Mouse (Mus musculus) forebrain, embryonic 12.5 days (tissue): ENCODE results near the gene Stk38. TPM values are rescaled to one million over a fixed set of nuclear protein-coding genes. Genes with fewer than 3 reads are reported as not detected.

Experiments
- ATAC-seq: fragments of 200-750 bp; cut with Nextera tagmentation; 2 replicates; pipeline ENCODE4 v1.8.0; 2017; ENCODE audit warnings: moderate TSS enrichment; ENCODE audit not compliant: low FRiP score
- H3K27ac ChIP-seq: fragments of 300-500 bp; sonication (generic); 2 replicates; pipeline ENCODE4 v1.5.1; 2016; ENCODE audit warnings: mild to moderate bottlenecking
- H3K27me3 ChIP-seq: fragments of 300-500 bp; sonication (generic); 2 replicates; pipeline ENCODE4 v1.6.1; 2016; ENCODE audit warnings: mild to moderate bottlenecking
- H3K36me3 ChIP-seq: fragments of 300-500 bp; sonication (generic); replicated peaks from 2 replicates; pipeline ENCODE4 v1.6.1; 2016; ENCODE audit warnings: mild to moderate bottlenecking
- H3K4me1 ChIP-seq: fragments of 300-500 bp; sonication (generic); 2 replicates; pipeline ENCODE4 v1.6.1; 2016
- H3K4me2 ChIP-seq: fragments of 300-500 bp; sonication (generic); 2 replicates; pipeline ENCODE4 v1.6.1; 2016; ENCODE audit warnings: mild to moderate bottlenecking, moderate library complexity
- H3K4me3 ChIP-seq: fragments of 300-500 bp; sonication (generic); replicated peaks from 2 replicates; pipeline ENCODE4 v1.5.1; 2016; ENCODE audit warnings: mild to moderate bottlenecking
- H3K9ac ChIP-seq: fragments of 300-500 bp; sonication (generic); 2 replicates; pipeline ENCODE4 v1.6.1; 2016; ENCODE audit warnings: mild to moderate bottlenecking
- H3K9me3 ChIP-seq: fragments of 300-500 bp; sonication (generic); 2 replicates; pipeline ENCODE4 v1.6.1; 2016
- WGBS: fragments of 180-500 bp; shearing (Covaris S2); methylation state at CpG from one replicate; pipeline ENCODE4 v1.1.7; 2016; 5-methylcytosine and 5-hydroxymethylcytosine counted together
- polyA plus RNA-seq: library from polyadenylated mRNA; unstranded; fragments of >200 nt; fragmentation: Nextera tagmentation; extraction: Ambion mirVana; gene quantifications from 2 replicates; pipeline ENCODE4 v1.2.1, GENCODE M21; 2016

The Stk38 gene
- polyA plus RNA-seq, 1 experiment from 2014 or later: 149 TPM

GRCm38 (mm10) chr17:29019391-29019790, 11.6 kb upstream of the Stk38 start:
- WGBS: 81% methylated on average over 7 of the region's 7 CpGs

DNA sequence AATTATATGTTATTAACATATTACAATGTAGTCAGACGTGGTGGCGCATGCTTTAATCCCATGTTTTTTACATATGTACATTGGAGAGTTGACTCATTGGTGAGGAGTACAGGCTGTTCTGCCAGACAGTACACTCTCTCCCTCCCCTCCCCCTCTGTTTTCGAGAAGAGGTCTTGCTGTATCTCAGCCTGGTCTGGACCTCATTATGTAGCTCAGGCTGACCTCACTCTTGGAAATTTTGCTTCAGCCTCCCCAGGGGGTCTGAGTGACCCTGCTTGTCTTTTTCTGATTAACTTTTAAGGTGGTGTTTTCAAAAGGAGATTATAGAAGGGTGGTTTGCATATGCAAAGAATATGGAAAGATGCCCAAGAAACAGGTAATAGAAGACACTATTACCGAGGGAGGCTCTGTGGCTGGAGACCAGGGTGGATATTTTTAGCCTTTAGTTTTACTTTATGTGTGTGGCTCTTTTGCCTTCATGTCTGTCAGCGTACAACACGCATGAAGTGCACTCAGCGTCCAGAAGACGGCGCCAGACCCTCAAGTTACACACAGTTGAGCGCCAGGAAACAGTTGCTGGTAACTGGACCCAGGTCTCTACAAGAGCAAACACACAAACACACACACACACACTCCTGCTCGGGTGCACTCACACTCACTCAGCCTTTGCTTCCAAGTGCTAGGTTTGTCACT, 10.6 kb upstream of the Stk38 start:
- no peaks in the 10 kb centered on the region; the same call in 1 of the 2 replicates for H3K4me1 ChIP-seq
- no peak overlapping the region for H3K27ac ChIP-seq
- H3K4me2 ChIP-seq: no peak overlapping the region
- H3K27me3 ChIP-seq: no peaks in the 10 kb centered on the region
- no peak overlapping the region for H3K4me3 ChIP-seq
- H3K9me3 ChIP-seq: no peaks in the 10 kb centered on the region
- H3K9ac ChIP-seq: no peak overlapping the region
- no peaks in the 10 kb centered on the region for H3K36me3 ChIP-seq
- WGBS: 50% methylated on average over 11 of the region's 11 CpGs
- no peak for ATAC-seq

More at GRCm38 (mm10) chr17:29019391-29019790, 11.6 kb upstream of the Stk38 start:
- H3K36me3 ChIP-seq: no peaks in the 10 kb centered on the region
- peaks cover under 1% of the 10 kb centered on the region for H3K4me1 ChIP-seq
- H3K27ac ChIP-seq: no peak overlapping the region
- ATAC-seq: no peak
- H3K9me3 ChIP-seq: no peaks in the 10 kb centered on the region
- peaks cover 3% of the 10 kb centered on the region; the same call in 1 of the 2 replicates for H3K27me3 ChIP-seq
- no peak overlapping the region for H3K4me3 ChIP-seq
- no peak overlapping the region for H3K4me2 ChIP-seq
- H3K9ac ChIP-seq: no peak overlapping the region

GRCm38 (mm10) chr17:29016705-29017104, 8.9 kb upstream of the Stk38 start:
- H3K36me3 ChIP-seq: no peaks in the 10 kb centered on the region
- 89% methylated on average over 4 of the region's 4 CpGs for WGBS
- H3K4me1 ChIP-seq: no peaks in the 10 kb centered on the region
- H3K27me3 ChIP-seq: no peaks in the 10 kb centered on the region
- no peak overlapping the region for H3K9ac ChIP-seq
- H3K4me3 ChIP-seq: no peak overlapping the region
- H3K4me2 ChIP-seq: no peak overlapping the region
- ATAC-seq: no peak
- H3K27ac ChIP-seq: no peak overlapping the region
- H3K9me3 ChIP-seq: no peaks in the 10 kb centered on the region

DNA sequence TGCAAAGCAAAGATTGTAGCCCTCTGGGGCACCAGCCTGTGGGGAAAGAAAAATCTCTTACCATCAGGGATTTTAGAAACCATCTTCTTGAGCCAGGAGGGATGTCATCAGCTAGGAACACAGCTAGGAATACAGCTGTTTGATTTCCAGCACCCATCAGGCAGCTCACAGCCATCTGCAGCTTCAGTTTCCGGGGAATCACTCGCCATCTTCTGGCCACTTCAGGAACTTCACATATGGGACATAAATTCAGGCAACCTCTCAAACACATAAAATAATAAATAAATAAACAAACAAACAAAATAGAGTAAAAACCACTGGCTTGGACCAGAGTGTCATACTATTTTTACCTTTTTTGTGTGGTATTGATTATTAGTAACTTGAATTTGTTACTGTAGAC, 7.8 kb upstream of the Stk38 start:
- H3K4me1 ChIP-seq: no peaks in the 10 kb centered on the region
- H3K27ac ChIP-seq: no peak overlapping the region
- H3K27me3 ChIP-seq: no peaks in the 10 kb centered on the region
- no peak overlapping the region for H3K4me3 ChIP-seq
- no peak overlapping the region for H3K9ac ChIP-seq
- ATAC-seq: no peak
- 25% methylated on average over 2 of the region's 2 CpGs for WGBS
- no peaks in the 10 kb centered on the region for H3K9me3 ChIP-seq
- no peak overlapping the region for H3K4me2 ChIP-seq
- no peaks in the 10 kb centered on the region for H3K36me3 ChIP-seq

- no peaks in the 10 kb centered on the region for H3K9me3 ChIP-seq
- H3K27ac ChIP-seq: no peak overlapping the region
- H3K4me3 ChIP-seq: no peak overlapping the region
- no peak overlapping the region for H3K4me2 ChIP-seq
- no peak for ATAC-seq
- no peaks in the 10 kb centered on the region for H3K36me3 ChIP-seq
- no peaks in the 10 kb centered on the region for H3K27me3 ChIP-seq
- no peak overlapping the region for H3K9ac ChIP-seq
- no peaks in the 10 kb centered on the region for H3K4me1 ChIP-seq
These were observed 6.4 kb upstream of the Stk38 start for GRCm38 (mm10) chr17:29014235-29014634.

DNA sequence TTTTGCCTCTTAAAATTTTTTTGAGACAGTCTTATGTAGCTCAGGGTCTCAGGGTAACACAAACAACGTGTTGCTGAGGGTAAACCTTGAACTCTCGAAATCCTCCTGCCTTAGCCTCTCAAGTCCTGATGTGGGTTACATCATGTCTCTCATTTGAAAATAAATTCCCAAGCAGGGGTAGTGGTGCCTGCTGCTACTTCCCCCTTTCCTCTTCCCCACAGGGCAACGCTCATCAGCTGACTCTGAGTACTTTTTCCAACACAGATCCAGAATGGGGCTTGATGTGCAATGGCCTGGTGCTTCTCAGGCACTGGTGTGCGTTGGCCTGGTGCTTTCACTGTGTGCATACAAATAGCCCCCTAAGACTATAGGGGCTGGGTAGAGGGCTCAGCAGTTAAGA, 1.4 kb upstream of the Stk38 start:
- 89% methylated on average over 4 of the region's 4 CpGs for WGBS
- H3K9me3 ChIP-seq: no peaks in the 10 kb centered on the region
- ATAC-seq: no peak

GRCm38 (mm10) chr17:29008326-29008650, 493 bp upstream of the Stk38 start:
- ATAC-seq: no peak
- no peaks in the 10 kb centered on the region for H3K36me3 ChIP-seq
- H3K4me1 ChIP-seq: peaks cover 26% of the 10 kb centered on the region
- no peaks in the 10 kb centered on the region for H3K27me3 ChIP-seq
- peak overlapping the region; percentile 72 for H3K4me3 ChIP-seq
- peak overlapping the region; percentile 89 for H3K27ac ChIP-seq
- peak overlapping the region; percentile 72 for H3K4me2 ChIP-seq
- peak overlapping the region; percentile 91 for H3K9ac ChIP-seq
- no peaks in the 10 kb centered on the region for H3K9me3 ChIP-seq
- WGBS: 6% methylated on average over 8 of the region's 8 CpGs

More for the DNA sequence above, 1.4 kb upstream of the Stk38 start:
- Histone ChIP-seq H3K27ac (no peak overlapping the region), H3K9ac (no peak overlapping the region), H3K4me1 (peaks cover 25% of the 10 kb centered on the region), H3K4me3 (no peak overlapping the region), H3K27me3 (no peaks in the 10 kb centered on the region), H3K36me3 (no peaks in the 10 kb centered on the region), H3K4me2 (no peak overlapping the region)

DNA sequence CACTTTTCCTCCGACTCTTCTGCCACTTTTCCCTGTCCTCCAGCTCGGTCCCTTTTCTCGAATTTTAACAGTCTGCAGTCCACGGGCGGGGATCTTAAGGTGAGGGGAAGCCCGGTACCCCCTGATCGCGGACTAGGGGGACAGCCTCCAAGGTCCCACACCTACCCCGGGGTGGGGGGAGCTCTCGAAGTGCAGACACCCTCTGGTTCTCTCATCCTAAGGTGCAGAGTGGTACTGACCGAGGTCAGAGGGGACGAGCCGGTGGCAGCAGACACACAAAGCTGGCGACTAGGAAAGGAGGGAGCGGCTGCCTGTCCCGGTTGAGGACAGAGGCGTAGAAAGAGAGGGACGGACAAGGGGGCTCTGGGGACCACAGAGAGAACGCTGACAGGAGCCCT, 553 bp downstream of the Stk38 start:
- no peak for ATAC-seq
- peak overlapping the region; percentile 72 for H3K4me2 ChIP-seq
- peak overlapping the region; percentile 72 for H3K4me3 ChIP-seq
- H3K27me3 ChIP-seq: no peaks in the 10 kb centered on the region
- H3K9ac ChIP-seq: peak overlapping the region; percentile 91
- H3K9me3 ChIP-seq: no peaks in the 10 kb centered on the region
- H3K27ac ChIP-seq: peak overlapping the region; percentile 89
- no peaks in the 10 kb centered on the region for H3K36me3 ChIP-seq
- H3K4me1 ChIP-seq: peaks cover 26% of the 10 kb centered on the region
- WGBS: 0% methylated on average over 19 of the region's 19 CpGs

- no peaks in the 10 kb centered on the region for H3K9me3 ChIP-seq
- H3K36me3 ChIP-seq: no peaks in the 10 kb centered on the region
- peak overlapping the region; percentile 72 for H3K4me2 ChIP-seq
- peak overlapping the region; percentile 91 for H3K9ac ChIP-seq
- no peak for ATAC-seq
- peak overlapping the region; percentile 89; the same call in 1 of the 2 replicates for H3K27ac ChIP-seq
- H3K27me3 ChIP-seq: no peaks in the 10 kb centered on the region
- WGBS: 8% methylated on average over 7 of the region's 7 CpGs
- peaks cover 26% of the 10 kb centered on the region for H3K4me1 ChIP-seq
- H3K4me3 ChIP-seq: peak overlapping the region; percentile 72
These were observed 983 bp downstream of the Stk38 start for GRCm38 (mm10) chr17:29006812-29007211.

DNA sequence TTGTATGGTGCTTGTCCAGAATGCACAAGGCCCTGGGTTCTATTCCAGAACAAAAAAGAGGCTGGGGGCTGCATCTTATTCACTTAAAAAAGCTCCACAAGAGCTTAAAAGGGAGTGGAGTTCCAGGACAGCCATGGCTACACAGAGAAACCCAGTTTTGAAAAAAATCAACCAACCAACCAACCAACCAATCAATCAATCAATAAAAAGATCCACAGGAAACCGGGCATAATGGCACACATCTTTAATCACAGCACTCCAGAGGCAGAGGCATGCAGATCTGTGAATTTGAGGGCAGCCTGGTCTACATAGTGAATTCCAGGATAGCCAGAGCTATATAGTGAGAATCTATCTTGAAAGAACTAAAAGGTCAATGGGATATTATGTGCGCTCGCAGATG, 2.8 kb downstream of the Stk38 start:
- WGBS: 92% methylated on average over 3 of the region's 3 CpGs
- no peak for ATAC-seq
- peak overlapping the region; percentile 10; the same call in 1 of the 2 replicates for H3K4me2 ChIP-seq

GRCm38 (mm10) chr17:29003740-29004139, 4.1 kb downstream of the Stk38 start:
- H3K36me3 ChIP-seq: peaks cover 26% of the 10 kb centered on the region
- H3K4me3 ChIP-seq: no peak overlapping the region
- H3K9me3 ChIP-seq: no peaks in the 10 kb centered on the region
- H3K27ac ChIP-seq: no peak overlapping the region
- no peak overlapping the region for H3K4me2 ChIP-seq
- H3K27me3 ChIP-seq: no peaks in the 10 kb centered on the region
- H3K4me1 ChIP-seq: peaks cover 26% of the 10 kb centered on the region
- no peak overlapping the region for H3K9ac ChIP-seq
- 84% methylated on average over 1 of the region's 1 CpGs for WGBS
- no peak for ATAC-seq

More for the DNA sequence above, 2.8 kb downstream of the Stk38 start:
- H3K27me3 ChIP-seq: no peaks in the 10 kb centered on the region
- peaks cover 26% of the 10 kb centered on the region for H3K4me1 ChIP-seq
- H3K36me3 ChIP-seq: peaks cover 13% of the 10 kb centered on the region
- H3K27ac ChIP-seq: no peak overlapping the region
- H3K4me3 ChIP-seq: no peak overlapping the region
- H3K9me3 ChIP-seq: no peaks in the 10 kb centered on the region
- H3K9ac ChIP-seq: no peak overlapping the region

GRCm38 (mm10) chr17:29000465-29000864, 7.3 kb downstream of the Stk38 start:
- H3K9me3 ChIP-seq: no peaks in the 10 kb centered on the region
- no peak overlapping the region for H3K4me3 ChIP-seq
- 94% methylated on average over 6 of the region's 6 CpGs for WGBS
- no peak overlapping the region for H3K9ac ChIP-seq
- ATAC-seq: no peak
- H3K36me3 ChIP-seq: peaks cover 55% of the 10 kb centered on the region
- no peaks in the 10 kb centered on the region for H3K27me3 ChIP-seq
- no peak overlapping the region for H3K27ac ChIP-seq
- no peak overlapping the region for H3K4me2 ChIP-seq
- H3K4me1 ChIP-seq: peaks cover 8% of the 10 kb centered on the region

DNA sequence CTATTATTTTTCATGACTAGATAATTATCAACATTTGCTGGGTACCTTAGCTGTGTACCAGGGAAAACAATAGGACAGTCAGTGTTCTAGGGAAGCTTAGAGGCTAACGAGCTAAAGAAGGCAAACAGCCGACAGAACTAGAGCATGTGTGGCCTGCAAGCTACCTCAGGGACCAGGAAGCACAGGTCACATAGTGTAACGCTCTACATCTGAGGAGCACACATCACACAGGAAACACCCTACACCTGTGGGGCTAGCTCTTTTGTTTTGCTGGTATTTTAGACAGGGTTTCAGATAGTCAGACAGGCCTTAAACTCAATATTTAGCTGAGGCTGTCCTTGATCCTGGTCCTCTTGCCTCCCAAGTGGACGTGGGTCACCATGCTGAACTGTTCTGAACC, 13.2 kb downstream of the Stk38 start:
- Histone ChIP-seq H3K27ac (no peak overlapping the region), H3K4me3 (no peak overlapping the region), H3K9ac (no peak overlapping the region), H3K9me3 (no peaks in the 10 kb centered on the region), H3K4me1 (peaks cover 7% of the 10 kb centered on the region; the same call in 1 of the 2 replicates), H3K27me3 (no peaks in the 10 kb centered on the region), H3K4me2 (no peak overlapping the region), H3K36me3 (peaks cover 64% of the 10 kb centered on the region)
- WGBS: 82% methylated on average over 4 of the region's 4 CpGs
- no peak for ATAC-seq
